Mouse (Mus musculus): ENCODE measurements around the gene Alk. TPM values are rescaled to one million over a fixed set of nuclear protein-coding genes. Genes with fewer than 3 reads are reported as not detected.
A peak's percentile ranks its signal among the peaks of the same experiment; 100 is the strongest.

Alk gene
- polyA plus RNA-seq, 1 experiment from 2014 or later: 4.7 TPM

DNA sequence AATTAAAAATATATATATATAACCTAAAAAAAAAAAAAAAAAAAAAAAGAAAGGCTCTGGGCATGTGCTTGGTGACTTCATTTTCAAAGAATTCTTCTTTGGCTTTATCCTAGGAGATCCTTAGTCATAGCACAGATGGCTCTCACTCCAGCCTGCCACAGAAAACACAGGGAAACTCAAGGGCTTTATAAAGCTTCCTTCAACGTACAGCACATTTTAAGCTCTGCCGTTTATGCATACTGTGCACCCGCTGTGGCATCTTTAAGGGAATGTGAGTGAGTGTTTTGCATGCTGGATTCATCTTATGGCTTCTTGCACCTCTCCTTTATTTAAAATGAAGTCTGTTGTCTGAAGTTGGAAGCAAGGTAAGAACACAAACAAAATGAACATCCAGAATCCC is 606.7 kb downstream of the Alk start:
- Histone ChIP-seq H3K36me3 (ENCODE audit: control insufficient read depth, insufficient read depth) (no peaks in the 10 kb centered on the region), H3K27ac (ENCODE audit: low read length) (no peak overlapping the region), H3K9ac (replicated peaks; ENCODE audit: low read depth, low read length) (no peak overlapping the region), H3K4me1 (replicated peaks; ENCODE audit: control insufficient read depth, insufficient read depth, low read length) (no peaks in the 10 kb centered on the region), H3K4me3 (replicated peaks; ENCODE audit: low read length) (no peak overlapping the region), H3K9me3 (ENCODE audit: control insufficient read depth, low read length) (no peaks in the 10 kb centered on the region), H3K27me3 (replicated peaks; ENCODE audit: control insufficient read depth, insufficient read depth, low read length) (no peaks in the 10 kb centered on the region), H3K4me2 (ENCODE audit: low read length) (no peak overlapping the region)
- peak; percentile 66 for ATAC-seq
- 54% methylated on average over 3 of the region's 3 CpGs for WGBS

- no peak overlapping the region for H3K4me2 ChIP-seq (ENCODE audit: low read length)
- no peak for ATAC-seq
- no peak overlapping the region for H3K4me3 ChIP-seq (replicated peaks; ENCODE audit: low read length)
- H3K36me3 ChIP-seq (ENCODE audit: control insufficient read depth, insufficient read depth): no peaks in the 10 kb centered on the region
- H3K4me1 ChIP-seq (replicated peaks; ENCODE audit: control insufficient read depth, insufficient read depth, low read length): no peaks in the 10 kb centered on the region
- 85% methylated on average over 3 of the region's 3 CpGs for WGBS
- no peaks in the 10 kb centered on the region for H3K27me3 ChIP-seq (replicated peaks; ENCODE audit: control insufficient read depth, insufficient read depth, low read length)
- H3K9me3 ChIP-seq (ENCODE audit: control insufficient read depth, low read length): no peaks in the 10 kb centered on the region
- no peak overlapping the region for H3K9ac ChIP-seq (replicated peaks; ENCODE audit: low read depth, low read length)
- no peak overlapping the region for H3K27ac ChIP-seq (ENCODE audit: low read length)
Measured at GRCm38 (mm10) chr17:71995539-71995938, 608.9 kb downstream of the Alk start.

DNA sequence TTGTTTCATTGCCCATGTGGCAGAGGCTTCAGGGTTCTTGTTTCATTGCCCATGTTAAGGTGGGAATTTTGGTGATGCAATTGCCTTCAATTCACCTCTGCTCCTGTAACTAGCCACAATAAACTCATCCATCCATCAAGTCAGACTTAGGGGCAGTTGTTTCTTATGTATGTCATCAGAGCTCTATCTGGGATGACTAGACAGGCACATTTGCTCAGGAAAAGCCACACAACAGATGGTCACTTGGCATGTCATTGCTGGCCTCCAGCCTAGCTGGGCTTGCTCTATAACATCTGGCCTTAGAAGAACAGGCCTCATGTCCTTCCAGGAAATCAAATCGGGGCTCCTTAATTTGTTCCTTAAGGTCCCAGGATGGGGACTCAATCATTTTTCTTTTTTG is 610.3 kb downstream of the Alk start:
- Histone ChIP-seq H3K27me3 (replicated peaks; ENCODE audit: control insufficient read depth, insufficient read depth, low read length) (no peaks in the 10 kb centered on the region), H3K9ac (replicated peaks; ENCODE audit: low read depth, low read length) (no peak overlapping the region), H3K36me3 (ENCODE audit: control insufficient read depth, insufficient read depth) (no peaks in the 10 kb centered on the region), H3K4me2 (ENCODE audit: low read length) (no peak overlapping the region), H3K9me3 (ENCODE audit: control insufficient read depth, low read length) (no peaks in the 10 kb centered on the region), H3K27ac (ENCODE audit: low read length) (no peak overlapping the region), H3K4me1 (replicated peaks; ENCODE audit: control insufficient read depth, insufficient read depth, low read length) (no peaks in the 10 kb centered on the region), H3K4me3 (replicated peaks; ENCODE audit: low read length) (no peak overlapping the region)
- no peak for ATAC-seq
- WGBS: 79% methylated on average over 1 of the region's 1 CpGs

DNA sequence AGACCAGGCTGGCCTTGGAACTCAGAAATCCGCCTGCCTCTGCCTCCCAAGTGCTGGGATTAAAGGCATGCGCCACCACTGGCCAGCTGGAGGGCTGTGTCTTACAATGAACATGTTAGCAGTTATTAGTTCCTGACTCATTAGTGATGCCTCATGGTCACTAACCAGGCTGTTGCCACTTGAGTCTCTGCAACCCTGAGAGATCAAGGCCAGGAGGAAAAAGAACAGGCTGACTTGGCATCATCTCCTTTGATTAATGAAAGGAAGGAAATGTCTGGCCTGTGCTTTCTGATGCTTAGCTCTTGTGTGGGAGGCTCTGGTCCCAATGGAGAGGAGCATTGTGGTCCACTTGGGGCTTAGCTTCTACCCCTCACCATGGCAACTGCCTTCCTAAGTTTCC is 611.4 kb downstream of the Alk start:
- Histone ChIP-seq H3K27ac (ENCODE audit: low read length) (no peak overlapping the region), H3K4me1 (replicated peaks; ENCODE audit: control insufficient read depth, insufficient read depth, low read length) (no peaks in the 10 kb centered on the region), H3K9me3 (ENCODE audit: control insufficient read depth, low read length) (no peaks in the 10 kb centered on the region), H3K9ac (replicated peaks; ENCODE audit: low read depth, low read length) (no peak overlapping the region), H3K4me3 (replicated peaks; ENCODE audit: low read length) (no peak overlapping the region), H3K4me2 (ENCODE audit: low read length) (no peak overlapping the region), H3K36me3 (ENCODE audit: control insufficient read depth, insufficient read depth) (no peaks in the 10 kb centered on the region), H3K27me3 (replicated peaks; ENCODE audit: control insufficient read depth, insufficient read depth, low read length) (no peaks in the 10 kb centered on the region)
- WGBS: 84% methylated on average over 2 of the region's 2 CpGs
- no peak for ATAC-seq

DNA sequence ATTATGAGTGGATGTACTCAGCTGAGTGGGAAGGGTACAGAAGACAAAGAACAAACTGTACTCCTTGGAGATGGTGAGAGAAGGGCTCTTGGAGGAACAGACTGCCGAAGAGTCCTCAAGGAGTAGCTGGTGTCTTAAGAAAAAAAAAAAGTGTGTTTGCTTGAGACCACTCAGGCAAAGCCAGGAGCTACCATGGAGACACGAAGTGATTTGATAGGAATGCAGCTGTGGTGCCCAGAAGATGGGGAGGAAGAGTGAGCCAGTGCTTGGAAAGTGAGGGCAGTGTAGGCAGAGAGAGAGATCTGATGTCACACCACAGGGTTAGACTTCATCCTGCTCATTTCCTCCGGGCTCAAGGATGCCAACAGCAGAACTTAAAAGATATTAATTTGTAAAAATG is 613.2 kb downstream of the Alk start:
- no peak for ATAC-seq
- H3K36me3 ChIP-seq (ENCODE audit: control insufficient read depth, insufficient read depth): no peaks in the 10 kb centered on the region
- no peak overlapping the region for H3K27ac ChIP-seq (ENCODE audit: low read length)
- H3K9ac ChIP-seq (replicated peaks; ENCODE audit: low read depth, low read length): no peak overlapping the region
- no peaks in the 10 kb centered on the region for H3K27me3 ChIP-seq (replicated peaks; ENCODE audit: control insufficient read depth, insufficient read depth, low read length)
- H3K4me2 ChIP-seq (ENCODE audit: low read length): no peak overlapping the region
- H3K4me1 ChIP-seq (replicated peaks; ENCODE audit: control insufficient read depth, insufficient read depth, low read length): no peaks in the 10 kb centered on the region
- no peak overlapping the region for H3K4me3 ChIP-seq (replicated peaks; ENCODE audit: low read length)
- 71% methylated on average over 3 of the region's 3 CpGs for WGBS
- H3K9me3 ChIP-seq (ENCODE audit: control insufficient read depth, low read length): no peaks in the 10 kb centered on the region

DNA sequence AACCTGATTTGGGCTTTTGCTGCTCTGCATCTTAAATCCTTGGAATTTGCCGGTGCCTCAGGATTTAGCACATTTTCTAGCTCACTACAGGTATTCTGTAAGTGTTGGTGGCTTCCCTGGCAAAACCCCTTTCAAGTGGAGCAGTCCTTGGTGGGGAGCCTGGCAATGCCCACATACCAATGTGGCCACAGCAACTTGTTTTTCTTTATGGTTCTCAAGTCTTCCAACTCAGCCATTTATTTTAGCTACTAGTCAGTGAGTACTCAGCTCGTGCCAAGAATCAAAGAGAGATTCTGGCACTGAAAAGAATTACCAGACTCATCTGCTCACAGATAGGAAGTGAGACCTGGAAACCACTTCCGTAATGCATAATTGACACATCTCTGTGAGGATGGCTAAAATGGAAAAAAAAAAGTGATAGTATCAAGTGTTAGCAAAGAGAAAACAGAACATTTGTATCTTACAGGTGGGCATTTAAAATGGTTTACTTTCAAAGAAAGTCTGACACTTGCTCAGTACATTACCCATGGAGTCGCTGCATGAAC is 614.2 kb downstream of the Alk start:
- WGBS: 65% methylated on average over 4 of the region's 4 CpGs
- Histone ChIP-seq H3K36me3 (ENCODE audit: control insufficient read depth, insufficient read depth) (no peaks in the 10 kb centered on the region), H3K27me3 (replicated peaks; ENCODE audit: control insufficient read depth, insufficient read depth, low read length) (no peaks in the 10 kb centered on the region), H3K27ac (ENCODE audit: low read length) (no peak overlapping the region), H3K4me2 (ENCODE audit: low read length) (no peak overlapping the region), H3K9me3 (ENCODE audit: control insufficient read depth, low read length) (no peaks in the 10 kb centered on the region), H3K9ac (replicated peaks; ENCODE audit: low read depth, low read length) (no peak overlapping the region), H3K4me1 (replicated peaks; ENCODE audit: control insufficient read depth, insufficient read depth, low read length) (no peaks in the 10 kb centered on the region), H3K4me3 (replicated peaks; ENCODE audit: low read length) (no peak overlapping the region)
- no peak for ATAC-seq

- Histone ChIP-seq H3K27me3 (replicated peaks; ENCODE audit: control insufficient read depth, insufficient read depth, low read length) (no peaks in the 10 kb centered on the region), H3K27ac (ENCODE audit: low read length) (no peak overlapping the region), H3K4me3 (replicated peaks; ENCODE audit: low read length) (no peak overlapping the region), H3K9ac (replicated peaks; ENCODE audit: low read depth, low read length) (no peak overlapping the region), H3K36me3 (ENCODE audit: control insufficient read depth, insufficient read depth) (no peaks in the 10 kb centered on the region), H3K9me3 (ENCODE audit: control insufficient read depth, low read length) (no peaks in the 10 kb centered on the region), H3K4me1 (replicated peaks; ENCODE audit: control insufficient read depth, insufficient read depth, low read length) (no peaks in the 10 kb centered on the region), H3K4me2 (ENCODE audit: low read length) (no peak overlapping the region)
- 57% methylated on average over 9 of the region's 9 CpGs for WGBS
- no peak for ATAC-seq
Measured at GRCm38 (mm10) chr17:71988736-71989569, 615.5 kb downstream of the Alk start.

- H3K27ac ChIP-seq (ENCODE audit: low read length): no peak overlapping the region
- H3K4me1 ChIP-seq (replicated peaks; ENCODE audit: control insufficient read depth, insufficient read depth, low read length): no peaks in the 10 kb centered on the region
- 53% methylated on average over 8 of the region's 8 CpGs for WGBS
- no peak; the same call in 1 of the 2 replicates for ATAC-seq
- no peak overlapping the region for H3K9ac ChIP-seq (replicated peaks; ENCODE audit: low read depth, low read length)
- H3K4me2 ChIP-seq (ENCODE audit: low read length): no peak overlapping the region
- H3K9me3 ChIP-seq (ENCODE audit: control insufficient read depth, low read length): no peaks in the 10 kb centered on the region
- H3K27me3 ChIP-seq (replicated peaks; ENCODE audit: control insufficient read depth, insufficient read depth, low read length): no peaks in the 10 kb centered on the region
- no peak overlapping the region for H3K4me3 ChIP-seq (replicated peaks; ENCODE audit: low read length)
- no peaks in the 10 kb centered on the region for H3K36me3 ChIP-seq (ENCODE audit: control insufficient read depth, insufficient read depth)
Measured at GRCm38 (mm10) chr17:71986998-71987397, 617.4 kb downstream of the Alk start.

DNA sequence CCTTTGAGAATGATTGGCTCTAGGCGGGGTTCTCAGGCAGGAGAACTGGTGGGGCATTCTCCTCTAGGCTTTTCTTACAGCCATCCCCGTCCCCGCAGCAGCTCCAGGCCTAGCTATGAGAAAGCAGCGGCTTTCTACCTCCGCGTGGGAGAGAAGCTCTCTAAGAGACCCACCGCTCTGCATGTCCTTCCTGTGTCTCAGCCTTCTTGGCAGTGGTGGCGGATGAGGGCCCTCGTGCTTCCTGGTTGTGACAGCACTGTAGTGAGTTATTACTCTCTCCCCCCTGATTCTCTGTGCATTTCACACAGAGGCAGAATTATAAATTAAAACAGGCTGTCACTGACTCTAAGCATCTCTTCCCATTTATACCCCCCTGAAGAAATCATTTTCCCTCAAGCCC is 618.0 kb downstream of the Alk start:
- Histone ChIP-seq H3K27ac (ENCODE audit: low read length) (no peak overlapping the region), H3K9ac (replicated peaks; ENCODE audit: low read depth, low read length) (no peak overlapping the region), H3K4me2 (ENCODE audit: low read length) (no peak overlapping the region), H3K4me3 (replicated peaks; ENCODE audit: low read length) (no peak overlapping the region), H3K27me3 (replicated peaks; ENCODE audit: control insufficient read depth, insufficient read depth, low read length) (no peaks in the 10 kb centered on the region), H3K36me3 (ENCODE audit: control insufficient read depth, insufficient read depth) (no peaks in the 10 kb centered on the region), H3K4me1 (replicated peaks; ENCODE audit: control insufficient read depth, insufficient read depth, low read length) (peaks cover 1% of the 10 kb centered on the region), H3K9me3 (ENCODE audit: control insufficient read depth, low read length) (no peaks in the 10 kb centered on the region)
- ATAC-seq: peak; percentile 34
- WGBS: 58% methylated on average over 9 of the region's 9 CpGs

All from forebrain, embryonic 16.5 days (tissue).